Mouse (Mus musculus): Measurements from ENCODE around the gene Caps2.
"Not testable (repeated sequence)": the region's sequence is repeated elsewhere in the genome, so short reads cannot be mapped to it uniquely, and the experiment has no call there.

Caps2 gene

GRCm38 (mm10) chr10:112163168-112163766 lies at the start of gene Caps2:
Gene Caps2, plus strand, starts transcription at chr10:112163621.
- in situ Hi-C loops (cut with MboI, MseI) = no loop called here

DNA sequence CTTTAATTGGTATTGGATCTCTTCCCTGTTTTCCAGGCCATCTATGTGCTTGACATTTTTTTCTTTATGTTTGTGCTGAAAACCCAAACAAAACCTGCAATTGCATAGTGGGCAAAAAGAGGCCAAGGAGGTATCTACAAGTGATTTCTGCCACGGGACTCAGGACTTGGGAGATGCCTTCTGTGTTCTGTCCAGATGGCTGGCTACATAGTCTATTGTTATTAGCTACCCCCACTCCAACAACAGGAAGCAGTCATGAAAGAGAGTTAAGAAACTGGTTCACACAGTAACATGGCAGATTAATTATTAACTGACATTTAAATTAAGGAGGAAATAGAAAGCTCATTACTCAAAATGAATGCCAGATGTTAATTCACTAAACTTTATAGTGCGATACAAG lies 38.3 kb upstream of the Caps2 start:
- in situ Hi-C loops (cut with MboI, MseI) = not testable (repeated sequence)

DNA sequence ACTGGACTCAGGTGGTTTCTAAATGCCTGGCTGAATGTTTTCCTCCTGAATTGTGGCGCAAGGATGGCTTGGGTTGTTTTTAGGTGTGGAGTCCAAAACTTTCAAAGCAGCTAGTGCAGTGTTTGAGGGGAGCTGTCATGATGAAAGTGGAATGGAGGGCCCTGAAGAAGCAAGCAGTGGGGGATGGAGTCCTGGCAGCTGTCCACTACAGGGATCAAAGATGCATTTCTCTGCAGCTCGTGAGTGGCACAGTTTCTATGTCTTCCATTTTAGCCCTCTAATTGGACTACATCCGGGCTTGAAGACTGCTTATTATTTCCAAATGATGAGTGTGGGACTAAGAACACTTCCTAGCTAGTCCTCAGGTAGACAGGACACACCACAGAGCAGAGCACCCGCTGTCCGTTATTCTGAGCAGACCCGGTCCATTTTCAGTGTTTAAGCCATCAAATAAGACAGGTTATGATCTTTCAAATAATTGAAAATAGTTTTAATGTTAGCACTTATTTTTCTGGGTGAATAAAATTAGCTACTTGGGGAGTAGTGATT lies 35.7 kb upstream of the Caps2 start:
- in situ Hi-C loops (cut with MboI, MseI) = not testable (repeated sequence)

DNA sequence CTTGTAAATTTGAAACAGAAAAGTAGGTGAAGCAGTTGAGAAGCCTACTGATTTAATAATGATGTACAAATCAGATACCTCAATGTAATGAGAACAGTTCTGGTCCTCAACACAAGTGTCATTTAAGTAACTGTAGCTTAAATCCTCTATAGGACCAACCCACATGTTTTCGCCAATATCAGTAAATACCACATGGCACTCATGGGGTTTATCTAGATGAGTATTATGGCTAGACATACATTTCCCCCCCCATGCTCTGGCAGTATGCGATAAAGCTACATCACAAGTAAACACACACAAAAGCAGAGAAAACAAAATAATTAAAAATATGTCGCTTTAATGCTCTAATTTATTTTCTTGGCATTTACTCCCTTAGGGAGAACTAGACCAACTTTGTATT lies 31.2 kb upstream of the Caps2 start:
- in situ Hi-C loops (cut with MboI, MseI) = no loop called here

DNA sequence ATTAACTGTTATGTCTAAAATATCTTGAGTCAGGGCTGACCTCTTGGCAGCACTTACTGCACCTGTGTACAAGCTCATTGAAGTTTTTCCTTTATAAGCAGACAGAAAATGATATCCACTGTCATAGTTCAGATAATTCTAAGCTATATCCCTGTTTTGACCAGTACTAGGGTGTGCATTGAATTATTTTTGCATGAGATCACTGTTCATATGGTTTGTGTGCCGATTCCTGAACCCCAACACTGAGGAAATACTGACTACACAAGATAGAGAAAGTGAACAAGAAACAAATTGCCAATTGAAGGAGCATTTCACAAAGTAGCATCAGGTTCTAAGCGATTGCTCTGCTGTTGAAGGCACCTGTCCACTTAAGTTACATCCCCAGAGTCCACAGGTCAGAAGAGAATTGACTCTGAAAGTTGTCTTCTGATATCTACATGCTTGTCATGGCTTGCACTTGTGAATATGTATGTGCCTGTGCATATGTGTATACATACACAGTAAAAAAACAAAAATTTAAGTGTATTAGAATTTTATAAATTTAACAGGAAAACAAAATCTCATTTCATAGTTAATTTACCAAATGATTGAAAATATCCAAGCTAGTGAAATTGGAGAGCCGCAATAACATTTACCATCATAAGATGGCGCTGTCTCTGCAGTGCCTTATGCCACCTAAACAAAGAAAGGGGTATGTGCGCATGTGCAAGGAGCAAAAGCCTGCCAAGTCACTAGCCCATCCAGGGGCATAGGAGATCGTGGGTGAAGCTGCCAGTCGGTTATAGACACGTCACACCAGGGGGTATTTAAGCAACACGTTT lies 25.2 kb upstream of the Caps2 start:
- in situ Hi-C loops (cut with MboI, MseI) = no loop called here

- in situ Hi-C loops (cut with MboI, MseI) = no loop called here
These were observed 24.5 kb upstream of the Caps2 start for GRCm38 (mm10) chr10:112138871-112139430.

- in situ Hi-C loops (cut with MboI, MseI) = no loop called here
These were observed 23.6 kb upstream of the Caps2 start for GRCm38 (mm10) chr10:112139834-112140233.

- in situ Hi-C loops (cut with MboI, MseI) = not testable (repeated sequence)
These were observed 3.4 kb upstream of the Caps2 start, which contains the start of gene Glipr1l3 for GRCm38 (mm10) chr10:112159882-112160560. Gene Glipr1l3, minus strand, starts transcription at chr10:112160327.

DNA sequence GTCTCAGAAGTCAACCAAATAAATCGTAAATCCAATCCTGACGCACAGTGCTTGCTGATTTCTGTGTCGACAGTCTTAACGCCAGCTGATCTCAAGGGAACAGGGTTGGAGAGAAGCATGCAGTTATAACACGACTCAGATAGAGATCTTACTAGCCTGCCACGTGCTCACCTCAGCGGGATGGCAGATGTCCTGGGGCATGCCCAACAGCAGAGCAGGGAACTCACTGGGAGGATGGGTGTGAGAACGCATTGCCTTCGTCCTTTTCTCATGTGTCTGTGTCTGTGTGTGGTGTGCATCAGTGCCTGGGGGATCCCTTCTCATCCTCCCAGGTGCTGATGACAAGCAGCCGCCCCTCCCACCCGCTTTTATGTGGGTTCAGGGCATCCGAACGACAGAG lies 13.6 kb downstream of the Caps2 start:
- in situ Hi-C loops (cut with MboI, MseI) = not testable (repeated sequence)

DNA sequence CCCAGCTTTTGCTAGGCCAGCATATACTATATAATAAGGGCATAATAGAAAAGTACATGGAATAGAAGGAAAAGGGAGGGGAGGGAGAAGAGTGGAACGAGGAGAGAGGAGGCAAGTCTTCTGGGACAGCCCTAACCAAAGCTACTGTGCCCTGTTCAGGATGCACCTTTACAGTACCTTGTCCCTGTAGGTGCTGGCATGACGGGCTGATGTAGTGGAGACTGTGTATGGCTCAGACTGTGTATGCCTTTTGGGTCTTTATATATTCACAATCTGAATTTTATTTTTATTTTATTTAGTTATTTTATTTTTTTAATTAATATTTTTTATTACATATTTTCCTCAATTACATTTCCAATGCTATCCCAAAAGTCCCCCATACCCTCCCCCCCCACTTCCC lies 30.5 kb downstream of the Caps2 start:
- in situ Hi-C loops (cut with MboI, MseI) = not testable (repeated sequence)

- in situ Hi-C loops (cut with MboI, MseI) = no loop called here
These were observed 40.0 kb downstream of the Caps2 start for GRCm38 (mm10) chr10:112203463-112203862.

- in situ Hi-C loops (cut with MboI, MseI) = no loop called here
These were observed 63.7 kb downstream of the Caps2 start for GRCm38 (mm10) chr10:112227073-112227472.

DNA sequence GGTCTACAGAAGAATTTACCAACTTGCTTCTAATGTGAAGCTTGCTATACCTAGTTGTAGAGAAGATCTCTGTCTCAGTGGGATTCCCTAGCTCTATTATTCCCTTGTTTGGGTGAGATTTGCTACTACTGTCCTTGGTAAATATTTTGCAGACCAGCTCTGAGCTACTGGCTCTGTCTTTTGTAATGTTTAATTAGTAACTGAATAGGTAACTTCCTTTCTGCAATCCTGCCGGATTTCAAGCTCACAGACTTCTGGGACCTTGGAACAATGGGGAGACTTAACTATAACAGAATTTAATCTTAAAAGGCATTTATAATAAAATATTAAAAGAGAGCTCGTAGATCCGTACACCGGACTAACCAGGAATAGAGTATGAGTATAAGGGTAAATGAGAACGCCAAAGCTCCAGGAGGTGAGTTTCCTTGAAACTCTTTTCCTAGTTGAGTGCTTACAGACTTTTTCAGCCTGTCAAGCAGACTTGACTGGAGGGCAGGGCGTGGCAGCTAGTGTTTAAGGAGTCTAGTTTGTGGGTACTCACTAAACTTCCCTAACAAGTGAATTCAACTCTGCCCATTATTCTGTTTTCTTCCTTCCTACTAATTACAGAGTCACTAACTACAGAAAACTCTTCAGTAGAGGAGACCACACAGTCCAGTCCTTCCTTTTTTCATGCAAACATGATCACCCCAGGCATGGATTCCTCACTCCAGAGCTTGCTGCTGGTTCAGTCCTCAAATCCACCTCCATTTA lies 65.8 kb downstream of the Caps2 start:
- in situ Hi-C loops (cut with MboI, MseI) = not testable (repeated sequence)

DNA sequence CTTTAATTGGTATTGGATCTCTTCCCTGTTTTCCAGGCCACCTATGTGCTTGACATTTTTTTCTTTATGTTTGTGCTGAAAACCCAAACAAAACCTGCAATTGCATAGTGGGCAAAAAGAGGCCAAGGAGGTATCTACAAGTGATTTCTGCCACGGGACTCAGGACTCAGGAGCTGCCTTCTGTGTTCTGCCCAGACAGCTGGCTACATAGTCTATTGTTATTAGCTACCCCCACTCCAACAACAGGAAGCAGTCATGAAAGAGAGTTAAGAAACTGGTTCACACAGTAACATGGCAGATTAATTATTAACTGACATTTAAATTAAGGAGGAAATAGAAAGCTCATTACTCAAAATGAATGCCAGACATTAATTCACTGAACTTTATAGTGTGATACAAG lies 69.3 kb downstream of the Caps2 start:
- in situ Hi-C loops (cut with MboI, MseI) = not testable (repeated sequence)

- in situ Hi-C loops (cut with MboI, MseI) = not testable (repeated sequence)
These were observed 72.0 kb downstream of the Caps2 start for GRCm38 (mm10) chr10:112235396-112235940.

- in situ Hi-C loops (cut with MboI, MseI) = no loop called here
These were observed 84.9 kb downstream of the Caps2 start for GRCm38 (mm10) chr10:112248273-112248672.

DNA sequence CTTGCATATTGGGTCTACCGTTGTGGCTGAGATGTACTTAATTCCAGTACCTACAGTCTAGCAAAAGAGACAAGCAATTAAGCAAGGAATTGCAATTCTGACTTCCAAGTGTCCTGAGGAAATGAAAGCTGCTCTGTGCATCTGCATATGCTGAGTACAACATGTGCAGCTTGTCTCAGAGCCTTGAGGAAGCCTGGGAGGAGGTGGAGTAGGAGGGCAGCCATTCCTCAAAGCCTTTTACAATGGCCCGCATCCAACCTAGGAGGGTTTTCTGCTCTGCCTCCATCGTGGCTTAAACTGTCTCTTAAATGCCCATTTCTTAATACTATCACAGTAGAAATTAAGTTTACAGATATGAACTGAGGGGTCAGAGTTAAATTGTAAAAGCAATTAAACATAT lies 100.0 kb downstream of the Caps2 start:
- in situ Hi-C loops (cut with MboI, MseI) = no loop called here

Measured in T-helper 1 cell (primary cell).